Mouse (Mus musculus) kidney, postnatal 0 days (tissue): ENCODE data around the gene Lamp5. TPM values are rescaled to one million over a fixed set of nuclear protein-coding genes. Genes with fewer than 3 reads are reported as not detected.
A peak's percentile ranks its signal among the peaks of the same experiment; 100 is the strongest.

ENCODE experiments used
- ATAC-seq: fragments of 200-750 bp; cut with Nextera tagmentation; replicated peaks from 2 replicates; pipeline ENCODE4 v1.8.0; 2017; ENCODE audit warnings: low read depth, moderate number of reproducible peaks, moderate TSS enrichment, moderate library complexity; ENCODE audit not compliant: low FRiP score
- DNase-seq: peaks from one replicate; pipeline ENCODE4 v3.0.0-alpha.2; 2016; ENCODE audit warnings: low spot score
- H3K27ac ChIP-seq: fragments of 300-500 bp; sonication (generic); 2 replicates; pipeline ENCODE4 v1.5.1; 2014; ENCODE audit warnings: mild to moderate bottlenecking
- H3K27me3 ChIP-seq: fragments of 300-500 bp; sonication (generic); 2 replicates; pipeline ENCODE4 v1.6.1; 2014; ENCODE audit warnings: low read length, mixed read lengths; ENCODE audit not compliant: insufficient read depth
- H3K36me3 ChIP-seq: fragments of 300-500 bp; sonication (generic); 2 replicates; pipeline ENCODE4 v1.6.1; 2014; ENCODE audit warnings: low read length, mixed read lengths; ENCODE audit not compliant: insufficient read depth
- H3K4me1 ChIP-seq: fragments of 300-500 bp; sonication (generic); replicated peaks from 2 replicates; pipeline ENCODE4 v1.6.1; 2014; ENCODE audit warnings: antibody characterized with exemption, low read length, mixed read lengths; ENCODE audit not compliant: insufficient read depth
- H3K4me2 ChIP-seq: fragments of 300-500 bp; sonication (generic); 2 replicates; pipeline ENCODE4 v1.6.1; 2014; ENCODE audit warnings: mild to moderate bottlenecking, low read length, moderate library complexity, mixed read lengths
- H3K4me3 ChIP-seq: fragments of 300-500 bp; sonication (generic); replicated peaks from 2 replicates; pipeline ENCODE4 v1.5.1; 2014; ENCODE audit warnings: low read depth, low read length
- H3K9ac ChIP-seq: fragments of 300-500 bp; sonication (generic); 2 replicates; pipeline ENCODE4 v1.6.1; 2014; ENCODE audit warnings: low read depth, low read length
- H3K9me3 ChIP-seq: fragments of 300-500 bp; sonication (generic); replicated peaks from 2 replicates; pipeline ENCODE4 v1.6.1; 2016; ENCODE audit warnings: low read length, inconsistent platforms, mixed read lengths
- CTCF ChIP-seq: IDR thresholded peaks from 2 replicates; pipeline ENCODE4 v1.5.1; 2016; ENCODE audit warnings: antibody characterized with exemption, low read depth, mild to moderate bottlenecking, moderate library complexity
- WGBS: fragments of 180-500 bp; shearing (Covaris S2); extraction: QIAGEN DNeasy Blood & Tissue Kit; methylation state at CpG from one replicate; pipeline ENCODE4 v1.1.7; 2014; 5-methylcytosine and 5-hydroxymethylcytosine counted together
- polyA plus RNA-seq: library from polyadenylated mRNA; unstranded; fragments of >200 nt; fragmentation: Nextera tagmentation; extraction: Ambion mirVana; gene quantifications from 2 replicates; pipeline ENCODE4 v1.2.1, GENCODE M21; 2015

Lamp5 gene
- polyA plus RNA-seq, 1 experiment from 2014 or later = 4.2 TPM

GRCm38 (mm10) chr2:136057861-136058331 is 5.9 kb downstream of the Lamp5 start:
- peak overlapping the region; percentile 50 for H3K4me2 ChIP-seq
- H3K27ac ChIP-seq = no peak overlapping the region
- H3K4me1 ChIP-seq = 0 out of 2 replicates have a peak, but pooled peaks cover 4% of the 10 kb centered on the region
- ATAC-seq (peak; percentile 69), DNase-seq (peak; percentile 47)
- H3K27me3 ChIP-seq = peaks cover 21% of the 10 kb centered on the region
- peak overlapping the region; percentile 18 for H3K4me3 ChIP-seq
- no peaks in the 10 kb centered on the region for H3K36me3 ChIP-seq
- 3% methylated on average over 19 of the region's 19 CpGs for WGBS
- H3K9ac ChIP-seq = no peak overlapping the region
- TF ChIP-seq CTCF = no peak
- H3K9me3 ChIP-seq = no peaks in the 10 kb centered on the region

DNA sequence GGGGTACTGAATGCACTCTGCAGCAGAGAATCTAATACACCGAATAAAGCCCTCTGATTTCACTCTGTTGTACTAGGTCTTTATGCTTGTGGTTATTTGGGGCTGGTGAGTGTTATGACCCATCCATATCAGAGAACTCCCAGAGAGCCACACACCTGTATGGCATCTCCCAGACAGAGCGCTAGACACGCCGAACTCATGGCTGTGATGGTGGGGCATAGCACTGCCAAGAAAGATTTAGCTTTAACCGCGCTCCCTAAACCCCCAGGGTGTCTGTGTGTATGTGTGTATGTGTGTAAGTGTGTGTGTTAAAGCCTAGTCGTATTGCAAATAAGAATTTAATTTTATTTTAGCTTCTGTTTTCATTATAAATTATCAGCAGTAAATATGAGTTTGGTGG is 6.4 kb downstream of the Lamp5 start:
- TF ChIP-seq CTCF = no peak
- Histone ChIP-seq H3K4me2 (peak overlapping the region; percentile 50), H3K27ac (no peak overlapping the region), H3K4me1 (0 out of 2 replicates have a peak, but pooled peaks cover 4% of the 10 kb centered on the region), H3K27me3 (peaks cover 21% of the 10 kb centered on the region), H3K36me3 (no peaks in the 10 kb centered on the region), H3K9me3 (no peaks in the 10 kb centered on the region), H3K4me3 (peak overlapping the region; percentile 18; the same call in 1 of the 2 replicates), H3K9ac (no peak overlapping the region)
- 0 out of 2 replicates have a peak, but pooled peaks have one; percentile 22 for ATAC-seq
- WGBS = 2% methylated on average over 7 of the region's 7 CpGs
- no peak for DNase-seq

DNA sequence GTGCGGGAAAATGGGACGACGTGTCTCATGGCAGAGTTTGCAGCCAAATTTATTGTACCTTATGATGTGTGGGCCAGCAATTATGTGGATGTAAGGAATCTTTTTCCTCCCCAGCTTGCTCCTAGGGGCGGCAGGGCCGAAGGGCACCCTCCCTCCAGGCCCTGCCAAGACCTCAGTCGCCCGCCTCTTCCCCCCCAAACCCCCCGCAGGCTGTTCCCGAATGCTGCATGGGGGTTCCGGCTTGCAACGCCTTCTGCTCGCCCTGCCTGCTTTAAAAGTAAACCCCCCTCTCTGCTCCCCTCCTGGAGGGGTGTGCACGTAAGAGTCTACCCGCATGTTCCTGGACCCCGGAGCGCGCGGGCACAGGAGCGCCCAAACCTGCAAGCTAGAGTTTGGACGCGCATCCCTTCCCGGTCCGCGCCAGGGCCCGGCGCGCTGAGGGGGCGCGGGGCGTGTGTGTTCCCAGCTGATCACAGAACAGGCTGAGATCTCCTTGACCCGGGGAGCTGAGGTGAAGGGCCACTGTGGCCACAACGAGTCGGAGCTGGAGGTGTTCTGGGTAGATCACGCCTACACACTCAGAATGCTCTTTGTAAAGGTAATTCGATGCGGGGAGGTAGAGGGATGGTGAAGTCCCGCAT is 7.1 kb downstream of the Lamp5 start:
- no peak overlapping the region for H3K27ac ChIP-seq
- H3K9me3 ChIP-seq = no peaks in the 10 kb centered on the region
- no peak for TF ChIP-seq CTCF
- 0 out of 2 replicates have a peak, but pooled peaks cover 4% of the 10 kb centered on the region for H3K4me1 ChIP-seq
- DNase-seq = no peak
- H3K4me2 ChIP-seq = peak overlapping the region; percentile 50
- ATAC-seq = peak; percentile 55
- WGBS = 2% methylated on average over 36 of the region's 37 CpGs
- H3K36me3 ChIP-seq = no peaks in the 10 kb centered on the region
- peaks cover 21% of the 10 kb centered on the region for H3K27me3 ChIP-seq
- H3K9ac ChIP-seq = no peak overlapping the region
- peak overlapping the region; percentile 14; the same call in 1 of the 2 replicates for H3K4me3 ChIP-seq

DNA sequence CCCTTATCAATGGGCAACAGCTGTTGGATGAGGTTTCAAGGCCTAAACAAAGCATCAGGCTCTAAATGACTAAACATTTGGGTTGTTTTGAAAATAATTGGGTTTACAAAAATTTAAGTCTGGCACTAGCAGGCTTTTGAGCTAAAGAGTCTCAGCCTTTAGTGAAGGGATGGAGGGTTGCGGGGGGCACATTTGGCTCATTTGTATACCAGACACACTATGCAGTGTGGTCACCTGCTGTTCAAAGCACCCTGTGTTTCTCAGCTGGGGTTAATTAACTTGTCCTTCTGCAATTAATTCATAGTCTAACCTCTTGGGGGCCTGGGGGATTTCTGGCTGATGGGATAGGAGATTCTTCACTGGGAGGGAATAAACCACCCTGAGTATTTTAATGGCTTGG is 12.3 kb downstream of the Lamp5 start:
- no peak for DNase-seq
- TF ChIP-seq CTCF = no peak
- Histone ChIP-seq H3K4me2 (no peak overlapping the region), H3K4me1 (no peaks in the 10 kb centered on the region), H3K9ac (no peak overlapping the region), H3K27ac (no peak overlapping the region), H3K27me3 (peaks cover 3% of the 10 kb centered on the region), H3K36me3 (no peaks in the 10 kb centered on the region), H3K4me3 (no peak overlapping the region), H3K9me3 (no peaks in the 10 kb centered on the region)
- 90% methylated on average over 1 of the region's 1 CpGs for WGBS
- no peak for ATAC-seq

DNA sequence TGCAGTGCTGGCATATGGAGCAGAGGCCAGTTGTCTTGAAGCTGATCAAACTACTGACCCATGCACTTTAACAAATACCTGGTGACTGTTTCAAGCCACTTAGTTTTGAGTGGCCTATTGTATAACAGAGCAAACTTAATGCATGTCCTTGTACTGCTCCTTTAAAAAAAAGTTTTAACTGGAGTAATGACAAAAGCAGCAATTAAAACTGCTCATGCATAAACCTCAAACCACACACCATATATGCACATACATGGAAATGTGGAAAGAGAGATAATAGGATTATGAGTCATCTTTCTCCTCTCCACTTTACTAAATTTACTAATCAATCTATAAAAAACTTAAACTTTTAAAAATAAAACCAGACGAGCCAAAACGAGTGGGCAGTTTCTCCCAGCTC is 43.9 kb downstream of the Lamp5 start:
- Histone ChIP-seq H3K9me3 (no peaks in the 10 kb centered on the region), H3K4me3 (no peak overlapping the region), H3K27me3 (no peaks in the 10 kb centered on the region), H3K4me2 (no peak overlapping the region), H3K9ac (no peak overlapping the region), H3K27ac (no peak overlapping the region), H3K4me1 (no peaks in the 10 kb centered on the region), H3K36me3 (no peaks in the 10 kb centered on the region)
- DNase-seq = no peak
- no peak for TF ChIP-seq CTCF
- WGBS = 25% methylated on average over 2 of the region's 2 CpGs
- no peak for ATAC-seq

DNA sequence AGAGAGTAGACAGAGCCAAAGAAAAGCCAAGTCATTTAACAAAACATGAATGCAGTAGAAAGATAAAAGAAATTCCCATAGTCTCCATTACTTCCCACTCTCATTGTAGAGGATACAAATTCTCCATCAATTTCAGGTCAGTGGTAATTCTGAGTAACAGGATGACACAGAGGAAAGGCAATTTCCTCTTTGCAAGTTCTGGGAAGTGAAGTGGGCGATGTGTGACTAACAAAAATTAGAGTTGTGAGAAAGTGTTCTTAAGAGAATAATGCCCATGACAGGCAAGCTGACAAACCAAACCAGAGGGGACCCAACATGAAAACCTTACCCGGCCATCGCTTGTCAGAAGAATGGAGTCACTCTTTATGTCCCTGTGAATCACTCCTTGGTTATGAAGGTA is 45.1 kb downstream of the Lamp5 start:
- no peak overlapping the region for H3K4me3 ChIP-seq
- no peak overlapping the region for H3K9ac ChIP-seq
- no peak for ATAC-seq
- no peak for DNase-seq
- WGBS = 84% methylated on average over 3 of the region's 3 CpGs
- no peak overlapping the region for H3K4me2 ChIP-seq
- H3K9me3 ChIP-seq = no peaks in the 10 kb centered on the region
- no peaks in the 10 kb centered on the region for H3K4me1 ChIP-seq
- H3K27me3 ChIP-seq = no peaks in the 10 kb centered on the region
- no peak for TF ChIP-seq CTCF
- H3K27ac ChIP-seq = no peak overlapping the region
- H3K36me3 ChIP-seq = no peaks in the 10 kb centered on the region
